Mouse (Mus musculus) megakaryocyte, adult 5-6 weeks (primary cell): ENCODE results near the gene Sytl2. TPM values are rescaled to one million over a fixed set of nuclear protein-coding genes. Genes with fewer than 3 reads are reported as not detected.

Source experiments
- ATAC-seq: 2 replicates; pipeline ENCODE4 v1.8.0; 2016; ENCODE audit warnings: mild to moderate bottlenecking, inconsistent platforms; ENCODE audit not compliant: poor library complexity, severe bottlenecking
- total RNA-seq, 2 experiments: library from RNA; stranded (forward) in 1 of 2; stranded (reverse) in 1 of 2; fragments of 153-499, 151-499 nt in 1 of 2; fragments of 221-1000, 200-1000 nt in 1 of 2; gene quantifications; 2 replicates each; pipeline versions ENCODE4 v1.2.3 to v1.2.4; 2015 to 2017

Gene Sytl2
- total RNA-seq, 2 experiments from 2014 or later: 1.4 to 1.7 TPM

GRCm38 (mm10) chr7:90306968-90307367 lies 4.9 kb downstream of the Sytl2 start:
- ATAC-seq: no peak

- ATAC-seq: no peak
These were observed 6.0 kb downstream of the Sytl2 start for GRCm38 (mm10) chr7:90308003-90308402.

- no peak for ATAC-seq
These were observed 10.3 kb downstream of the Sytl2 start for GRCm38 (mm10) chr7:90312151-90312883.

- ATAC-seq: peak; percentile 84
These were observed 11.4 kb downstream of the Sytl2 start for GRCm38 (mm10) chr7:90313421-90313820.

GRCm38 (mm10) chr7:90316823-90317222 lies 14.8 kb downstream of the Sytl2 start:
- ATAC-seq: no peak

- no peak for ATAC-seq
These were observed 17.4 kb downstream of the Sytl2 start for GRCm38 (mm10) chr7:90319446-90319845.

- ATAC-seq: no peak
These were observed 18.1 kb downstream of the Sytl2 start for GRCm38 (mm10) chr7:90320124-90320523.

GRCm38 (mm10) chr7:90325166-90325565 lies 23.1 kb downstream of the Sytl2 start:
- ATAC-seq: no peak

- no peak for ATAC-seq
These were observed 28.1 kb downstream of the Sytl2 start for GRCm38 (mm10) chr7:90330200-90330599.

- no peak for ATAC-seq
These were observed 30.5 kb downstream of the Sytl2 start for GRCm38 (mm10) chr7:90332483-90333065.

GRCm38 (mm10) chr7:90334362-90334761 lies 32.3 kb downstream of the Sytl2 start:
- no peak for ATAC-seq

- no peak for ATAC-seq
These were observed 32.8 kb downstream of the Sytl2 start for GRCm38 (mm10) chr7:90334831-90335230.

GRCm38 (mm10) chr7:90335755-90336194 lies 33.7 kb downstream of the Sytl2 start:
- no peak for ATAC-seq

GRCm38 (mm10) chr7:90341212-90341957 lies 39.3 kb downstream of the Sytl2 start:
- ATAC-seq: no peak

GRCm38 (mm10) chr7:90344903-90345302 lies 42.9 kb downstream of the Sytl2 start:
- peak; percentile 68 for ATAC-seq

GRCm38 (mm10) chr7:90347779-90348437 lies 45.9 kb downstream of the Sytl2 start:
- no peak for ATAC-seq

- ATAC-seq: no peak
These were observed 47.0 kb downstream of the Sytl2 start for GRCm38 (mm10) chr7:90349014-90349413.

- no peak for ATAC-seq
These were observed 50.1 kb downstream of the Sytl2 start for GRCm38 (mm10) chr7:90352183-90352582.

- peak; percentile 87 for ATAC-seq
These were observed 51.6 kb downstream of the Sytl2 start for GRCm38 (mm10) chr7:90353488-90354228.

GRCm38 (mm10) chr7:90354229-90354604 lies 52.2 kb downstream of the Sytl2 start:
- ATAC-seq: no peak

- ATAC-seq: no peak
These were observed 53.4 kb downstream of the Sytl2 start for GRCm38 (mm10) chr7:90355454-90355853.
